Mouse (Mus musculus) naive thymus-derived CD4-positive, alpha-beta T cell, adult 2 months (primary cell): ENCODE measurements around the gene Gnptg.
A peak's percentile ranks its signal among the peaks of the same experiment; 100 is the strongest.

Experiments
- DNase-seq: peaks from one replicate; pipeline ENCODE4 v3.0.0-alpha.2; 2011; ENCODE audit warnings: low read depth

Gnptg gene

GRCm38 (mm10) chr17:25239695-25240636, at the start of gene Gnptg, which contains the start of gene Tsr3:
Gene Gnptg, minus strand, starts transcription at chr17:25240124.
Gene Tsr3, plus strand, starts transcription at chr17:25240170.
- DNase-seq, result peak; percentile 93

- DNase-seq, result peak; percentile 57
Measured at GRCm38 (mm10) chr17:25288842-25289241, 48.9 kb upstream of the Gnptg start.

- peak; percentile 89 for DNase-seq
Measured at GRCm38 (mm10) chr17:25285033-25285432, 45.1 kb upstream of the Gnptg start.

- peak; percentile 42 for DNase-seq
Measured at GRCm38 (mm10) chr17:25282133-25282532, 42.2 kb upstream of the Gnptg start.

- DNase-seq, result no peak
Measured at GRCm38 (mm10) chr17:25275833-25276232, 35.9 kb upstream of the Gnptg start.

- DNase-seq, result no peak
Measured at GRCm38 (mm10) chr17:25274571-25275346, 34.8 kb upstream of the Gnptg start, which contains the start of gene Ube2i. Gene Ube2i, minus strand, starts transcription at chr17:25274622.

GRCm38 (mm10) chr17:25273706-25274501, 34.0 kb upstream of the Gnptg start:
- DNase-seq, result peak; percentile 100

GRCm38 (mm10) chr17:25272951-25273705, 33.2 kb upstream of the Gnptg start:
- DNase-seq, result no peak

GRCm38 (mm10) chr17:25272326-25272725, 32.4 kb upstream of the Gnptg start:
- no peak for DNase-seq

GRCm38 (mm10) chr17:25270795-25271335, 30.9 kb upstream of the Gnptg start:
- DNase-seq, result no peak

- DNase-seq, result no peak
Measured at GRCm38 (mm10) chr17:25264453-25264852, 24.5 kb upstream of the Gnptg start.

- peak; percentile 75 for DNase-seq
Measured at GRCm38 (mm10) chr17:25257804-25258261, 17.9 kb upstream of the Gnptg start.

- DNase-seq, result peak; percentile 42
Measured at GRCm38 (mm10) chr17:25256140-25256754, 16.3 kb upstream of the Gnptg start, which contains the start of gene Baiap3. Gene Baiap3, minus strand, starts transcription at chr17:25256364.

GRCm38 (mm10) chr17:25255110-25255509, 15.2 kb upstream of the Gnptg start:
- peak; percentile 61 for DNase-seq

- no peak for DNase-seq
Measured at GRCm38 (mm10) chr17:25253760-25254159, 13.8 kb upstream of the Gnptg start.

GRCm38 (mm10) chr17:25252643-25253042, 12.7 kb upstream of the Gnptg start:
- no peak for DNase-seq

- DNase-seq, result no peak
Measured at GRCm38 (mm10) chr17:25250181-25250835, 10.4 kb upstream of the Gnptg start.

GRCm38 (mm10) chr17:25248033-25248750, 8.3 kb upstream of the Gnptg start:
- DNase-seq, result peak; percentile 37

- DNase-seq, result no peak
Measured at GRCm38 (mm10) chr17:25244239-25244638, 4.3 kb upstream of the Gnptg start.
